Mouse (Mus musculus) G1E (cell line): ENCODE results near the gene Phldb1. TPM values are rescaled to one million over a fixed set of nuclear protein-coding genes. Genes with fewer than 3 reads are reported as not detected.

Experiments used
- ATAC-seq: 2 replicates; pipeline ENCODE4 v1.8.0; 2016; ENCODE audit warnings: mild to moderate bottlenecking; ENCODE audit not compliant: insufficient number of reproducible peaks, poor library complexity, low FRiP score, severe bottlenecking; ENCODE audit errors: extremely low read depth
- DNase-seq: peaks from one replicate; pipeline ENCODE4 v3.0.0; 2012; ENCODE audit warnings: low spot score
- H3K27me3 ChIP-seq: 2 replicates; pipeline ENCODE4 v1.6.1; 2012; ENCODE audit warnings: mild to moderate bottlenecking, low read length, inconsistent platforms; ENCODE audit not compliant: insufficient read depth
- H3K36me3 ChIP-seq: replicated peaks from 2 replicates; pipeline ENCODE3; 2012; ENCODE audit warnings: mild to moderate bottlenecking, inconsistent platforms
- H3K4me1 ChIP-seq: 2 replicates; pipeline ENCODE4 v1.6.1; 2012; ENCODE audit warnings: low read depth, low read length, inconsistent platforms, mixed read lengths; ENCODE audit not compliant: insufficient read depth
- H3K4me3 ChIP-seq: 2 replicates; pipeline ENCODE4 v1.5.1; 2012; ENCODE audit warnings: low read depth, mild to moderate bottlenecking, inconsistent platforms, low read length, moderate library complexity, mixed read lengths
- H3K9me3 ChIP-seq: replicated peaks from 2 replicates; pipeline ENCODE4 v1.6.1; 2012; ENCODE audit warnings: inconsistent platforms
- CTCF ChIP-seq: IDR thresholded peaks from 2 replicates; pipeline ENCODE4 v1.5.1; 2012; ENCODE audit warnings: low read depth, low read length, inconsistent platforms, mixed read lengths
- GATA1 ChIP-seq: IDR thresholded peaks from 2 replicates; pipeline ENCODE4 v1.6.1; 2012; ENCODE audit warnings: borderline replicate concordance, low read length, inconsistent platforms, mixed read lengths
- GATA2 ChIP-seq: IDR thresholded peaks from 2 replicates; pipeline ENCODE4 v1.6.1; 2012; ENCODE audit warnings: low read depth, low read length, inconsistent platforms, borderline replicate concordance
- POLR2AphosphoS5 ChIP-seq: IDR thresholded peaks from 2 replicates; pipeline ENCODE4 v1.6.1; 2012; ENCODE audit warnings: low read depth, low read length, inconsistent platforms; ENCODE audit not compliant: insufficient replicate concordance
- TAL1 ChIP-seq: conservative IDR thresholded peaks from 2 replicates; pipeline ENCODE4 v1.6.1; 2012; ENCODE audit warnings: low read depth, low read length, inconsistent platforms, mixed read lengths
- polyA plus RNA-seq: library from polyadenylated mRNA; stranded (reverse); fragments of >175 nt; gene quantifications from 2 replicates; pipeline ENCODE4 v1.2.3, GENCODE M21; 2012
- total RNA-seq, 2 experiments: library from RNA; stranded (forward) in 1 of 2; stranded (reverse) in 1 of 2; fragments of 200-1000 nt in 1 of 2; fragments of >200 nt in 1 of 2; fragmentation: Nextera tagmentation in 1 of 2; gene quantifications; 2 replicates each; pipeline ENCODE4 v1.2.3; 2014 to 2017

Gene Phldb1
- total and polyA plus RNA-seq, 3 experiments = 4.0 to 8.1 (median 7.4) TPM

GRCm38 (mm10) chr9:44732130-44732549, 2.9 kb downstream of the Phldb1 start:
- peaks cover 3% of the 10 kb centered on the region; the same call in 1 of the 2 replicates for H3K9me3 ChIP-seq
- H3K4me1 ChIP-seq = peaks cover 54% of the 10 kb centered on the region
- peak overlapping the region; percentile 30; the same call in 1 of the 2 replicates for H3K4me3 ChIP-seq
- no peaks in the 10 kb centered on the region for H3K36me3 ChIP-seq
- TF ChIP-seq GATA1 (no peak), CTCF (no peak), TAL1 (peak; percentile 58)
- peaks cover 59% of the 10 kb centered on the region for H3K27me3 ChIP-seq
- ATAC-seq (peak; percentile 87), DNase-seq (peak; percentile 55)

GRCm38 (mm10) chr9:44727441-44727840, 7.6 kb downstream of the Phldb1 start:
- peaks cover 37% of the 10 kb centered on the region for H3K4me1 ChIP-seq
- ATAC-seq = no peak
- peaks cover 64% of the 10 kb centered on the region for H3K27me3 ChIP-seq
- no peaks in the 10 kb centered on the region for H3K36me3 ChIP-seq
- no peaks in the 10 kb centered on the region for H3K9me3 ChIP-seq
- no peak overlapping the region for H3K4me3 ChIP-seq
- no peak for TF ChIP-seq GATA2
- no peak for DNase-seq

GRCm38 (mm10) chr9:44726431-44727146, 8.4 kb downstream of the Phldb1 start:
- H3K9me3 ChIP-seq = no peaks in the 10 kb centered on the region
- peaks cover 71% of the 10 kb centered on the region for H3K27me3 ChIP-seq
- H3K4me1 ChIP-seq = peaks cover 34% of the 10 kb centered on the region
- ATAC-seq (no peak), DNase-seq (no peak)
- H3K36me3 ChIP-seq = no peaks in the 10 kb centered on the region
- TF ChIP-seq GATA2 (no peak), GATA1 (no peak), POLR2AphosphoS5 (no peak), TAL1 (no peak), CTCF (no peak)
- H3K4me3 ChIP-seq = no peak overlapping the region

GRCm38 (mm10) chr9:44724665-44725064, 10.3 kb downstream of the Phldb1 start:
- peaks cover 44% of the 10 kb centered on the region for H3K4me1 ChIP-seq
- peaks cover 89% of the 10 kb centered on the region for H3K27me3 ChIP-seq
- H3K36me3 ChIP-seq = no peaks in the 10 kb centered on the region
- no peaks in the 10 kb centered on the region for H3K9me3 ChIP-seq
- DNase-seq (no peak), ATAC-seq (no peak)
- TF ChIP-seq CTCF (no peak), GATA1 (no peak), GATA2 (no peak), TAL1 (no peak), POLR2AphosphoS5 (no peak)
- no peak overlapping the region for H3K4me3 ChIP-seq

GRCm38 (mm10) chr9:44724223-44724622, 10.8 kb downstream of the Phldb1 start:
- Histone ChIP-seq H3K4me1 (peaks cover 48% of the 10 kb centered on the region), H3K36me3 (no peaks in the 10 kb centered on the region), H3K4me3 (no peak overlapping the region), H3K9me3 (no peaks in the 10 kb centered on the region), H3K27me3 (peaks cover 93% of the 10 kb centered on the region)
- DNase-seq (no peak), ATAC-seq (no peak)
- TF ChIP-seq TAL1 (no peak), CTCF (no peak), POLR2AphosphoS5 (no peak), GATA2 (no peak), GATA1 (no peak)

GRCm38 (mm10) chr9:44723521-44724041, 11.4 kb downstream of the Phldb1 start:
- Histone ChIP-seq H3K9me3 (no peaks in the 10 kb centered on the region), H3K36me3 (no peaks in the 10 kb centered on the region), H3K4me3 (no peak overlapping the region), H3K4me1 (peaks cover 52% of the 10 kb centered on the region), H3K27me3 (peaks cover 90% of the 10 kb centered on the region)
- no peak for ATAC-seq
- TF ChIP-seq TAL1 (no peak), CTCF (no peak), POLR2AphosphoS5 (no peak), GATA1 (no peak)
- no peak for DNase-seq

GRCm38 (mm10) chr9:44723008-44723407, 12.0 kb downstream of the Phldb1 start:
- Histone ChIP-seq H3K4me3 (no peak overlapping the region), H3K36me3 (no peaks in the 10 kb centered on the region), H3K27me3 (peaks cover 88% of the 10 kb centered on the region), H3K4me1 (peaks cover 54% of the 10 kb centered on the region), H3K9me3 (no peaks in the 10 kb centered on the region)
- ATAC-seq = no peak
- no peak for TF ChIP-seq POLR2AphosphoS5
- TF ChIP-seq GATA1 = no peak
- DNase-seq = no peak
